Mouse (Mus musculus) forebrain, embryonic 12.5 days (tissue): Measurements from ENCODE around the gene Camta1. TPM values are rescaled to one million over a fixed set of nuclear protein-coding genes. Genes with fewer than 3 reads are reported as not detected.

Source experiments
- polyA plus RNA-seq: library from polyadenylated mRNA; unstranded; fragments of >200 nt; fragmentation: Nextera tagmentation; extraction: Ambion mirVana; gene quantifications from 2 replicates; pipeline ENCODE4 v1.2.1, GENCODE M21; 2016

Gene Camta1
- polyA plus RNA-seq, 1 experiment from 2014 or later = 164 TPM

Other genes starting within 250 kb of the Camta1 start
- gene Dnajc11, start 71.8 kb upstream of the Camta1 start, polyA plus RNA-seq = 83.9 and 89.0 TPM in 2 replicates
- gene Thap3, start 127.1 kb upstream of the Camta1 start, polyA plus RNA-seq = 33.9 and 38.6 TPM in 2 replicates
- 24.4 and 27.4 TPM in 2 replicates for gene Phf13, start 134.4 kb upstream of the Camta1 start, polyA plus RNA-seq
- gene Klhl21, start 146.9 kb upstream of the Camta1 start, polyA plus RNA-seq = 5.3 and 5.5 TPM in 2 replicates
- 23.7 and 24.2 TPM in 2 replicates for gene Zbtb48, start 165.8 kb upstream of the Camta1 start, polyA plus RNA-seq
- gene Tas1r1, start 176.7 kb upstream of the Camta1 start, polyA plus RNA-seq = 0.55 and 0.78 TPM in 2 replicates
- gene Nol9, start 177.4 kb upstream of the Camta1 start, polyA plus RNA-seq = 33.3 and 34.1 TPM in 2 replicates
- 9.5 and 10.8 TPM in 2 replicates for gene Plekhg5, start 210.6 kb upstream of the Camta1 start, polyA plus RNA-seq